Mouse (Mus musculus): ENCODE measurements at regions not wholly inside any gene's neighbourhood (a gene's known extent, or its start where the extent isn't known, plus 50 kb on each side); places are given as distances from the start of the nearest gene placed in this dataset.
"Not testable (repeated sequence)": the region's sequence is repeated elsewhere in the genome, so short reads cannot be mapped to it uniquely, and the experiment has no call there.

DNA sequence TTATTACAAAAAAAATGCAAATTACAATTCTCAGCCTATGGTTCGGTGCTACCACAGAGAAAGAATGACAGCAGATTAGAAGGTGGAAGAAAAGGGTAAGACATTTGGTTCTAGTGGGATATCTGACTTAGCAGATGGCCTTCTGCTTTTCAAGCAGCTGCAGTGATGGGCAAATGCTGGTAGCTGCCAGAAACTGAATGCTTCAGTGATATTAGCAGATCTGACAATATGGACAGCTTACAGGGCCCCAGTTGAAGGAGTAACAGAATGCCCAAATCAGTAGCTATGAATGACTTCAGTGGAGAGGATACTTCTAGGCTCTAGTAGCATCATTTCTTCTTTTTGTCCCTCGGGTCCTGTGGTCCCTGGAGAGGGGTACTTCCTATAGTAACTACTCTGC, 143.9 kb upstream of the Rps6ka3 start:
- in situ Hi-C loops (cut with MseI, MboI): no loop called here

- in situ Hi-C loops (cut with MseI, MboI): no loop called here
Measured at GRCm38 (mm10) chrX:159072647-159073046, 137.5 kb upstream of the Rps6ka3 start.

DNA sequence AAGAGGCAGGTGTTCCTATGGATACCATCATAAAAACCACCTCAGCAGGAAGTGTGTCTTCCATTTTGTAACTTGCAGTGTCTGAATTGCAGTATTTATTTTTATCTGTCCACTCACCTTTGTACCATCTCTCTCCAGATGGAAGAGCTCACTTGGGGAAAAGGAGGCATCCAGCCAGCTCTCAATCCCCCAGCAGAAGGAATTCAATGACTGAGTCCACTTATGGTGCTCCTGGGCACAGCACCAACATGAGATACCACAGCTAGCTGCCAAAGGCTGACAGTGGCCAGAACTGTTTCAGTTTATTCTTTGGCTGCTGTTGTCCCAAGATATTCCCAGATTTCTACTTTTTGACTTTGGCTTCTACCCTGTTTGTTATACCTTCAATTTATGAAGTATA, 136.6 kb upstream of the Rps6ka3 start:
- in situ Hi-C loops (cut with MseI, MboI): no loop called here

DNA sequence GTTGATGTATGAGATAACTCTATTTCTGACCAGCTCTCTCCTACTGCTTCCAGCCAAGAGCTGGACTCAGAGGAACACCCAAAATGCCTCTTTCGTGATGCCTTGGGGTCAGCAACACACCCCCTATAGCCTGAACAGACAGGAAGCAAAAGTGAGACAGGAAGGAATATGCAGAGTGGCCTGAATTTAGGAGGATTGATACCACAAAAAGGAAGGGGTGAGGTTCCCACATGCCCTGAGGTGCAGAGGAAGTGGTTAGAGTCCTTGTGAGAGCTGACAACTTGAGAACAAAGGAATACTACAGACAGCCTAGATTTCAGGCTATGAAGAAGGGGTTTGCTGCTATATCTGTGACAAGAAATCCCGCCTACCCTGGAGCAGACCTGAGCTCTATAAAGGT, 129.6 kb upstream of the Rps6ka3 start:
- in situ Hi-C loops (cut with MseI, MboI): no loop called here

GRCm38 (mm10) chrX:159110651-159111050, 99.5 kb upstream of the Rps6ka3 start:
- in situ Hi-C loops (cut with MseI, MboI): not testable (repeated sequence)

GRCm38 (mm10) chrX:159116210-159116609, 93.9 kb upstream of the Rps6ka3 start:
- in situ Hi-C loops (cut with MseI, MboI): no loop called here

GRCm38 (mm10) chrX:159140554-159140953, 69.6 kb upstream of the Rps6ka3 start:
- in situ Hi-C loops (cut with MseI, MboI): no loop called here

DNA sequence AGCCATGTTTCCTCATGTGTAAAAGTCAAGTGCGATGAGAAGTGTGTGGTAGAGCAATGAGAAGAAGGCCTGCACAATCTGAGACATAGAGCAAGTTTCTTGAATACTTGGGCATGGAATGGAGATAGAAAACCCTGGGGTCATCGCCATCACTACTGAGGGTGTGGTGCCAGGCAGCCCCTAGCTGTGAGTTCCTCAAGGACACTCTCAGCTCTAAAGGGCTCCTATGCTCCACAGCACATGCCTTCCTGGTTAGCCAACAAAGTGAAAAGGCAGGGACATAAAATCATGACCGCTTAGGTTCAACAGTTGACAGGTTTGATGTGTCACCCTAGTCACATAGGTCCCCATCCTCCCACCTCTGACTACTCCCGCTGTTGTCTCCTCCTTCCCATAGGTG, 66.8 kb upstream of the Rps6ka3 start:
- in situ Hi-C loops (cut with MseI, MboI): no loop called here

- in situ Hi-C loops (cut with MseI, MboI): no loop called here
Measured at GRCm38 (mm10) chrX:159144674-159145073, 65.4 kb upstream of the Rps6ka3 start.

GRCm38 (mm10) chrX:159145212-159145611, 64.9 kb upstream of the Rps6ka3 start:
- in situ Hi-C loops (cut with MseI, MboI): no loop called here

- in situ Hi-C loops (cut with MseI, MboI): no loop called here
Measured at GRCm38 (mm10) chrX:159155786-159156185, 54.3 kb upstream of the Rps6ka3 start.

DNA sequence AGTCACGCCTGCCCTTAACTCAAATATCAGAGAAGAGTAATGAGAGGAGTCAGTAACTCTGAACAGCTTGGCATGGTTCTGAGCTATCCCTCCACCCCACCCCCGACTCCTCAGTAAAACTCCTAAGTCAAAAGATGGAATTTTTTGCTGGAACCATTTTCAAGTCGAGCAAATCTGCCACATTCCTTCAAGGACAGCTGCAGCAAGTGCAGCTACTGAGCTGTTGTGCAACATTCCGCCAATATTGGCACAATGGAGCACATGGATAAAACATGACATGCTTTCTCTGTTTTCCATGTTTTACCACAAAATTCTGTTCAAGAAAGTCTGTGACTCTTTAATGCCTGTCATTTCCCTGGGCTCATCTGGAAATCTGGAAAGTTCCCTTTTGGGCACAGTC, 53.1 kb upstream of the Rps6ka3 start:
- in situ Hi-C loops (cut with MseI, MboI): no loop called here

DNA sequence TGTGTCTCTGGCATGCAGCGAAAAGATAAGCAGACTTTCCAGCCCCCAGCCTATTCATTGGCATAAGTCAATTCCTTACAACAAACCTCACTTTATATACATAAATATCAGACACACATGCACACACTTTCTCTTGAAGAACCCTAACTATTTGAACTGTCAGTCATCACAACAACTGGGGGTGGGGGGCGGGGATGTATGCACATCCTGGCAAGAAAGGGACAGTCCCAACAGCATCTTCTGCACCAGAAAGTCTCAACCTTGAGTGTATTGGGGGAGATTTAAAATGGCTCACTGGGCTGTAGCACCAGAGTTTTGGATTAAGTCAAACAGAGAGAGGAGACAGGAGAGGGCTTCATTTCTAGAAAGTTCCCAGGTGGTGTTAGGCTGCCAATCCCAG, 50.4 kb upstream of the Rps6ka3 start:
- in situ Hi-C loops (cut with MseI, MboI): no loop called here
